Mouse (Mus musculus): ENCODE measurements around the gene Ch25h. TPM values are rescaled to one million over a fixed set of nuclear protein-coding genes. Genes with fewer than 3 reads are reported as not detected.

The Ch25h gene
- polyA plus RNA-seq, 1 experiment from 2014 or later: 2.0 TPM

DNA sequence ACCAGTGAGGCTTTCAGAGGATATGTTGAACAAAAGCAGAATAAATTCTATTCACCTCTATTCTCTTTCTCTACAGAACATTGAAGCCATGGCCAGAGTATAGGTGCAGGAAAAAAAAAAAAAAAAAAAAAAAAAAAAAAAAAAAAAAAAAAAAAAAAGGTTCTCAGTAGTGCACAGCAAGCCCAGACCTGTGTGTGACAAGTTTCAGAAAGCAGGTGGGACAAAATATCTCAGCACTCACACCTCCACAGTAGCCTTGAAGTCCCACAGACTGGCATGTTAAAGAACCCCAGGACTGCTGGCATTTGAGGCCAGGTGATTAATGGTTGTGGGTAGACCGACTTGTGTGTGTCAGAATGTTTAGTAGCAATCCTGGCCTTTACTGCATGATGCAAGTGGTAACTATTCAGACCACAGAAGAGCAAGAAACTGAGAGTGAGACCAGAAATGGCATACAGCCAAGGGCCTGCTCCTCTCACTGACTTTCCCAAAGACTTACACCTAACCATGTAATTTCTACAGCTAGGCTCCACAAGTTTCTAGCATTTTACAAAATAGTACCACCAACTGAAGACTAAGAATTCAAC, 24.1 kb downstream of the Ch25h start:
- no peaks in the 10 kb centered on the region for H3K36me3 ChIP-seq (ENCODE audit: control insufficient read depth, insufficient read depth, low read length)
- WGBS: 66% methylated on average over 1 of the region's 1 CpGs
- no peaks in the 10 kb centered on the region for H3K4me1 ChIP-seq (ENCODE audit: control insufficient read depth, insufficient read depth, low read length)
- no peaks in the 10 kb centered on the region for H3K27me3 ChIP-seq (ENCODE audit: control insufficient read depth, insufficient read depth, low read length)
- ATAC-seq (ENCODE audit: insufficient read depth, low FRiP score, low TSS enrichment) (no peak), DNase-seq (ENCODE audit: low spot score) (no peak)
- no peaks in the 10 kb centered on the region for H3K9me3 ChIP-seq (ENCODE audit: control insufficient read depth, low read length)
- H3K27ac ChIP-seq (ENCODE audit: low read depth, low read length): no peak overlapping the region
- H3K9ac ChIP-seq (ENCODE audit: low read length): no peak overlapping the region
- no peak overlapping the region for H3K4me2 ChIP-seq (ENCODE audit: low read depth)
- H3K4me3 ChIP-seq (ENCODE audit: low read depth, low read length): no peak overlapping the region

DNA sequence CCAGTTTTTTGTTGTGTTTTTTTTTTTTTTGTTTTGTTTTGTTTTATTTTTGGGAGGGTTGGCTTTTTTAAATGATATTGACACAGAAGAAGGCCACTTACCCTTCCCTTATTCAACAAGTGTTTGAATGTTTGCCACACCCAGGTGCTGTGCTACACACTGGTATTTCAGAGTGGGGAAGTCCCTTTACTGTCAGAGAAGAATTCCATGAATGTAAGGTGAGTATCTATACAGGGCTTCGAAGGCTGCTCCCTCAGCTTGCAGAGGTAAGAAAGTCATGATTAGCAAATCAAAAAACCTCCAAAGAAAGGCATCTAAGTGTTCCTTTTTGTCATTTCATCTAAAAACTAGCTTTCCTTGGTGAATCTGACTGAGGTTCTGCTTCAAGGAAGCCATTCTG, 26.1 kb downstream of the Ch25h start:
- ATAC-seq (ENCODE audit: insufficient read depth, low FRiP score, low TSS enrichment) (no peak), DNase-seq (ENCODE audit: low spot score) (no peak)
- no peak overlapping the region for H3K4me2 ChIP-seq (ENCODE audit: low read depth)
- H3K4me3 ChIP-seq (ENCODE audit: low read depth, low read length): no peak overlapping the region
- H3K27ac ChIP-seq (ENCODE audit: low read depth, low read length): no peak overlapping the region
- no peaks in the 10 kb centered on the region for H3K9me3 ChIP-seq (ENCODE audit: control insufficient read depth, low read length)
- H3K4me1 ChIP-seq (ENCODE audit: control insufficient read depth, insufficient read depth, low read length): no peaks in the 10 kb centered on the region
- 85% methylated on average over 1 of the region's 1 CpGs for WGBS
- H3K36me3 ChIP-seq (ENCODE audit: control insufficient read depth, insufficient read depth, low read length): no peaks in the 10 kb centered on the region
- H3K27me3 ChIP-seq (ENCODE audit: control insufficient read depth, insufficient read depth, low read length): no peaks in the 10 kb centered on the region
- no peak overlapping the region for H3K9ac ChIP-seq (ENCODE audit: low read length)

DNA sequence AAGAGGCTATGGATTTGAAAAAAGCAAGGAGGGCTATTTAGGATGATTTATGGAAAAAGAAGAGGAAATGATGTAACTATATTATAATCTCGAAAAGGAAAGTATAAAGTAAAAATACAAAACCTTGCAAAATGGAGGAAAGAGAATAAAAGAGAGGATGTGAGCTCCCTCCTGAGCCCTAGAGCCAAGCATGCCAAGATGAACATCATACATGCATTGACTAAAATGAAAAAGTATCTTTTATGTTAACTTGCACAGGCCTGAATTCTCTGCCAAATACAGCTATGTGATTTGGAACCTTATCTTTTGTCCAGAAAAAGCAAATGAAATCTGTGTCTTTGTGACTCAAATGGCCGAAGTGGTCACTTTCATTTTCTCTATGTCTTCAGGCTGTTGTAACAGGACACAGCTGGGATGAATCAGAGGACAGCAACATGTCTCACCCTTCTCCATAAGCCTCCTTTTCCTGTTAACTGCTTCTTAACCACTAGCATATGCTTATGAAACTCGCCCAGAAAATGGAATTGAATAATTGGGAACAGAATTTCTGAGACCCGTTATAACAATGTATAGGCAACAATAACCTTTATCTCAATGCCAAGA, 29.5 kb downstream of the Ch25h start:
- no peak for ATAC-seq (ENCODE audit: insufficient read depth, low FRiP score, low TSS enrichment)
- Histone ChIP-seq H3K4me1 (ENCODE audit: control insufficient read depth, insufficient read depth, low read length) (no peaks in the 10 kb centered on the region), H3K9ac (ENCODE audit: low read length) (no peak overlapping the region), H3K4me2 (ENCODE audit: low read depth) (no peak overlapping the region), H3K4me3 (ENCODE audit: low read depth, low read length) (no peak overlapping the region), H3K27me3 (ENCODE audit: control insufficient read depth, insufficient read depth, low read length) (no peaks in the 10 kb centered on the region), H3K9me3 (ENCODE audit: control insufficient read depth, low read length) (no peaks in the 10 kb centered on the region), H3K36me3 (ENCODE audit: control insufficient read depth, insufficient read depth, low read length) (no peaks in the 10 kb centered on the region), H3K27ac (ENCODE audit: low read depth, low read length) (no peak overlapping the region)
- DNase-seq (ENCODE audit: low spot score): no peak
- WGBS: 76% methylated on average over 4 of the region's 4 CpGs

DNA sequence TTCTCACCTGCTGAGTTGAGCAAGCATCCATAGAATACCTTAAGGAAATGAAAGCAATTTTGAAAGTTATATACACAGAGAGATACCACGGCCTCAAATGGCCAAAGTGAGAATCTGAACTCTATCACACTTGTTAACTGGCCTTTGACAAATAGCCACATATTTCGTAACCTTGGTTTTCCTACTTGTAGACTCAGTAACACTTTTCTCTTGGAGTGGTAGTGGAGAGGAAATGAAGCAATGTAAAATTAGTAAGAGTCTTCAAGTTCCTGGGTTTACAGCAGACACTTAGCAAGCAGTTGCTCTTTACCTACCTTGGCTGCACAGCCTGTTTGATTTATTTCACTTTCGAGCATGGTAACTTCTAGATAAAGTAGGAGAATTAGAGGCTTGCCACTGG, 30.2 kb downstream of the Ch25h start:
- Histone ChIP-seq H3K27ac (ENCODE audit: low read depth, low read length) (no peak overlapping the region), H3K9ac (ENCODE audit: low read length) (no peak overlapping the region), H3K36me3 (ENCODE audit: control insufficient read depth, insufficient read depth, low read length) (no peaks in the 10 kb centered on the region), H3K9me3 (ENCODE audit: control insufficient read depth, low read length) (no peaks in the 10 kb centered on the region), H3K4me1 (ENCODE audit: control insufficient read depth, insufficient read depth, low read length) (no peaks in the 10 kb centered on the region), H3K4me3 (ENCODE audit: low read depth, low read length) (no peak overlapping the region), H3K4me2 (ENCODE audit: low read depth) (no peak overlapping the region), H3K27me3 (ENCODE audit: control insufficient read depth, insufficient read depth, low read length) (no peaks in the 10 kb centered on the region)
- 91% methylated on average over 3 of the region's 3 CpGs for WGBS
- ATAC-seq (ENCODE audit: insufficient read depth, low FRiP score, low TSS enrichment): no peak
- no peak for DNase-seq (ENCODE audit: low spot score)

DNA sequence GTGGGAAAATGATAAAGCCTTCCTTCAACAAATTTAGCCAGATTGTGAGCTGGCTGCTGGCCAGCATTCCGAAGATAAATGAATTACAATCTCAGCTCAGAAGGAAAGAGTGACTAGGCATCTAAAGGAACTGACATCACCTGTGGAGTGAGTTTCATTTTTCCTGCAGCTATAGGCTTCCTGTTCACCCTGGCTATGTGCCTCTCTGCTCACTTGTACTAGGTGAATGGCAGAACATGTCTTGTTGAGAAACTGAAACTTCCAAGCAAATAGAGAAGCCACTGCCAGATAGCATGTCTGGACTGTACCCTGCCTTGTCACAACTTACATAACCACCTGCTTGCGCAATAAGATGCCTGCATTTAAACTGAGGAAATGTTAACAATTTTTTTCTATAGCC, 33.0 kb downstream of the Ch25h start:
- Histone ChIP-seq H3K4me1 (ENCODE audit: control insufficient read depth, insufficient read depth, low read length) (no peaks in the 10 kb centered on the region), H3K4me2 (ENCODE audit: low read depth) (no peak overlapping the region), H3K36me3 (ENCODE audit: control insufficient read depth, insufficient read depth, low read length) (no peaks in the 10 kb centered on the region), H3K9ac (ENCODE audit: low read length) (no peak overlapping the region), H3K27me3 (ENCODE audit: control insufficient read depth, insufficient read depth, low read length) (no peaks in the 10 kb centered on the region), H3K27ac (ENCODE audit: low read depth, low read length) (no peak overlapping the region), H3K9me3 (ENCODE audit: control insufficient read depth, low read length) (no peaks in the 10 kb centered on the region), H3K4me3 (ENCODE audit: low read depth, low read length) (no peak overlapping the region)
- WGBS: 91% methylated on average over 2 of the region's 2 CpGs
- no peak for DNase-seq (ENCODE audit: low spot score)
- ATAC-seq (ENCODE audit: insufficient read depth, low FRiP score, low TSS enrichment): no peak

DNA sequence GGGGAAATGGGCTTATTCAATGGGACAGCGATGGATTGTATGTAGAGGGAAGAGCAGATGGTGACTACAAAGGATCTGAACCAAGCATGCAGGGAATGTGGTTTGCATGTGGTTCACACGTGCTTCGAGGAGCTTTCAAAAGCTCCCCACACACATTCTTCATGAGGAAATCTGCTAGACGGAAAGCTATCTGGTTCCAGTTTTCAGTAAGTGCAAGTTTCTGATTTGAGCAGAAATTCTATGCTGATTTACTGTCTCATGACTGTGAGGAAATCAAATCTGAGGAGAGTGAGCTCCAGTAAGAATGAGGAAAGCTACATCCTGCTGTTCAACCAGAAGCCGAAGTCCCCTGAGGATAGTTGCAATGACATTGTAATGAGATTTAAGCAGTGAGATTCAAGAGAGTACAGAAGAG, 39.8 kb downstream of the Ch25h start:
- 47% methylated on average over 5 of the region's 5 CpGs for WGBS
- Histone ChIP-seq H3K4me1 (ENCODE audit: control insufficient read depth, insufficient read depth, low read length) (no peaks in the 10 kb centered on the region), H3K9ac (ENCODE audit: low read length) (no peak overlapping the region), H3K4me2 (ENCODE audit: low read depth) (no peak overlapping the region), H3K4me3 (ENCODE audit: low read depth, low read length) (no peak overlapping the region), H3K27me3 (ENCODE audit: control insufficient read depth, insufficient read depth, low read length) (no peaks in the 10 kb centered on the region), H3K27ac (ENCODE audit: low read depth, low read length) (no peak overlapping the region), H3K9me3 (ENCODE audit: control insufficient read depth, low read length) (no peaks in the 10 kb centered on the region), H3K36me3 (ENCODE audit: control insufficient read depth, insufficient read depth, low read length) (no peaks in the 10 kb centered on the region)
- ATAC-seq (ENCODE audit: insufficient read depth, low FRiP score, low TSS enrichment) (no peak), DNase-seq (ENCODE audit: low spot score) (peak; percentile 14)

DNA sequence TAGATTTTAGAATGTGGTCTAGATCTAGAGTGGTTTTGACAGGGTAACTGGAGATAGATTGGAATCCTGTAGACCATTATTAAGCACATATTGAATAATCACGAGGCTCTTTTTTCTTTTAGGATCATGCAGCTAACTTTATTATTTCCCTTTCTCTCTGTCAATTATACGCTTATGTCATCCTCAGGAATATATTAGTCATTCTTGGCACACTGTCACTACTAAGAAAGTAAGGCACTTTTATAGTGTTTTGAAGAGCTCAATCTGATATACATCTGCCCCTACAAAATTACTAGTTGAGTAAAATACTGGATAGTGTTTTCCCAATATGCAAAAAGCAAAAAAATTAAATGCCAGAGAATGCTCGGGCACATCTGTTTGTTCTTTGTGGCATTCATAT, 43.6 kb downstream of the Ch25h start:
- H3K9me3 ChIP-seq (ENCODE audit: control insufficient read depth, low read length): no peaks in the 10 kb centered on the region

DNA sequence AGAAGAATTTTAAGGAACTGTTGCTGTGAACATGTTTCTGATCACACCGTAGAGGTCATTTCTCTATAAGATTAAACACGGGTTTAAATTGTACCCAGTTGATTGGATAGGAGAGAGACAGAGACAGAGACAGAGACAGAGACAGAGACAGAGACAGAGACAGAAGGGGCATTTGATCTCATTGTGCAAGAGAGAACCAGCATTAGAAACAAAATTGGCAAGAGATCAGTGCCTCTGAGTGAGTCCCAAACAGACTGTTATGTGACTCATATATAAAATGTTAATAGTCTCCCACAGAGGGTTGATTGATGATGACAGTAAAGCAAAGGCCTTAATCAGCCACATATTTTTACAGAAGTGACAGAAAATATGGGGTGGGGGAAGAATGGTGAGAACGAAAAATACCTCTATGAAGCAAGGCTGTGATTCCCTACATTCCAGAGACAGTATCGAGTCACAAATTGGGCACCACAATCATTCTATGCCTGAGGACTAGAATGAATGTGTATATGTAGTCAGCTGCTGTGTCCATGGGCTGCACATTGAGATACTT, 51.1 kb downstream of the Ch25h start:
- Histone ChIP-seq H3K9ac (ENCODE audit: low read length) (no peak overlapping the region), H3K36me3 (ENCODE audit: control insufficient read depth, insufficient read depth, low read length) (no peaks in the 10 kb centered on the region), H3K4me3 (ENCODE audit: low read depth, low read length) (no peak overlapping the region), H3K27ac (ENCODE audit: low read depth, low read length) (no peak overlapping the region), H3K4me2 (ENCODE audit: low read depth) (no peak overlapping the region), H3K27me3 (ENCODE audit: control insufficient read depth, insufficient read depth, low read length) (no peaks in the 10 kb centered on the region), H3K9me3 (ENCODE audit: control insufficient read depth, low read length) (no peaks in the 10 kb centered on the region), H3K4me1 (ENCODE audit: control insufficient read depth, insufficient read depth, low read length) (no peaks in the 10 kb centered on the region)
- DNase-seq (ENCODE audit: low spot score): no peak
- 76% methylated on average over 4 of the region's 4 CpGs for WGBS
- no peak for ATAC-seq (ENCODE audit: insufficient read depth, low FRiP score, low TSS enrichment)

More for the DNA sequence above, 43.6 kb downstream of the Ch25h start:
- DNase-seq (ENCODE audit: low spot score) (no peak), ATAC-seq (ENCODE audit: insufficient read depth, low FRiP score, low TSS enrichment) (no peak)
- H3K4me2 ChIP-seq (ENCODE audit: low read depth): no peak overlapping the region
- H3K36me3 ChIP-seq (ENCODE audit: control insufficient read depth, insufficient read depth, low read length): no peaks in the 10 kb centered on the region
- H3K4me3 ChIP-seq (ENCODE audit: low read depth, low read length): no peak overlapping the region
- WGBS: 91% methylated on average over 3 of the region's 3 CpGs
- H3K27ac ChIP-seq (ENCODE audit: low read depth, low read length): no peak overlapping the region
- no peak overlapping the region for H3K9ac ChIP-seq (ENCODE audit: low read length)
- no peaks in the 10 kb centered on the region for H3K27me3 ChIP-seq (ENCODE audit: control insufficient read depth, insufficient read depth, low read length)
- no peaks in the 10 kb centered on the region for H3K4me1 ChIP-seq (ENCODE audit: control insufficient read depth, insufficient read depth, low read length)

Data from neural tube, embryonic 11.5 days (tissue).